ENCODE assay signal across 16 mouse cellular contexts in genomic region chr13:105267464-105267863, GRCm38 (mm10). TPM values are rescaled to one million over a fixed set of nuclear protein-coding genes. Genes with fewer than 3 reads are reported as not detected.
DNase-seq lines count a peak whose midpoint lies in the region; ATAC-seq and TF ChIP-seq lines count a peak whose summit lies in the region.
"Had no signal": no experiment of that assay in that cellular context is flagged by ENCODE, and none has a peak within 500 bp of the region (broad histone marks: within the 10 kb centered on the region; RNA-seq: fewer than 3 reads in every experiment).

No protein-coding gene starts in this region.

- 72% methylated on average over 6 of the region's 6 CpGs for WGBS in forebrain, embryonic 13.5 days
- 84% methylated on average over 6 of the region's 6 CpGs for WGBS in forebrain, embryonic 10.5 days
- WGBS in liver, adult 2 months = 54% methylated on average over 6 of the region's 6 CpGs
- WGBS in liver, postnatal 0 days (ENCODE audit: insufficient replicate concordance) = 60% methylated on average over 6 of the region's 6 CpGs
- 54% methylated on average over 6 of the region's 6 CpGs for WGBS in forebrain, embryonic 16.5 days

- ATAC-seq in forebrain, embryonic 13.5 days = peak; percentile 65
- ATAC-seq in liver, postnatal 0 days = no peak
- peak; percentile 50; the same call in 1 of the 2 replicates for ATAC-seq in forebrain, embryonic 16.5 days

- no peak overlapping the region for H3K9ac ChIP-seq in forebrain, embryonic 13.5 days
- no peak overlapping the region for H3K9ac ChIP-seq in liver, adult 2 months (ENCODE audit: low read depth, low read length)
- no peak overlapping the region for H3K9ac ChIP-seq in liver, postnatal 0 days (replicated peaks)
- no peak overlapping the region for H3K9ac ChIP-seq in forebrain, embryonic 16.5 days (replicated peaks; ENCODE audit: low read depth, low read length)
- H3K9ac ChIP-seq: heart, embryonic 13.5 days; neural tube, embryonic 13.5 days had no signal

- DNase-seq in forebrain, embryonic 10.5 days (ENCODE audit: extremely low spot score, low spot score) = no peak
- DNase-seq in liver, adult 2 months (ENCODE audit: extremely low read depth, low read depth, low spot score) = peak; percentile 18
- DNase-seq in liver, postnatal 0 days = no peak
- DNase-seq in brain, embryonic 14.5 days (ENCODE audit: low read depth) = peak; percentile 31
- no peak for DNase-seq in gastrocnemius, adult 8-10 months (ENCODE audit: low spot score in 2 of 2)
- DNase-seq: gastrocnemius, adult 2 months; thymus, adult 18-20 months had no signal

- TF ChIP-seq EP300 in liver, postnatal 0 days (IDR thresholded peaks at IDR 0.05; ENCODE audit: low read depth) = no peak

- H3K4me3 ChIP-seq in forebrain, embryonic 13.5 days = no peak overlapping the region
- no peak overlapping the region for H3K4me3 ChIP-seq in forebrain, embryonic 10.5 days
- no peak overlapping the region for H3K4me3 ChIP-seq in liver, adult 2 months (ENCODE audit: insufficient read depth, low read depth, low read length)
- no peak overlapping the region for H3K4me3 ChIP-seq in liver, postnatal 0 days (ENCODE audit: low read depth, low read length)
- no peak overlapping the region for H3K4me3 ChIP-seq in forebrain, embryonic 16.5 days (replicated peaks; ENCODE audit: low read length)
- H3K4me3 ChIP-seq: embryonic facial prominence, embryonic 10.5 days; gastrocnemius, adult 2 months; heart, embryonic 13.5 days; limb, embryonic 10.5 days; neural tube, embryonic 13.5 days had no signal

- H3K36me3 ChIP-seq in forebrain, embryonic 13.5 days (ENCODE audit: poor library complexity, severe bottlenecking) = peaks cover 9% of the 10 kb centered on the region
- H3K36me3 ChIP-seq in forebrain, embryonic 10.5 days (replicated peaks) = peaks cover 1% of the 10 kb centered on the region
- no peaks in the 10 kb centered on the region for H3K36me3 ChIP-seq in liver, adult 2 months (ENCODE audit: control insufficient read depth, insufficient read depth, low read length)
- H3K36me3 ChIP-seq in liver, postnatal 0 days (replicated peaks; ENCODE audit: insufficient read depth, low read length) = no peaks in the 10 kb centered on the region
- peaks cover 5% of the 10 kb centered on the region; the same call in 1 of the 2 replicates for H3K36me3 ChIP-seq in forebrain, embryonic 16.5 days (ENCODE audit: control insufficient read depth, insufficient read depth)
- H3K36me3 ChIP-seq: heart, embryonic 13.5 days; limb, embryonic 10.5 days had no signal

- no peak overlapping the region for H3K4me2 ChIP-seq in forebrain, embryonic 13.5 days
- no peak overlapping the region for H3K4me2 ChIP-seq in liver, postnatal 0 days (ENCODE audit: low read depth, low read length)
- H3K4me2 ChIP-seq in forebrain, embryonic 16.5 days (ENCODE audit: low read length) = no peak overlapping the region
- H3K4me2 ChIP-seq: heart, embryonic 13.5 days; liver, embryonic 11.5 days; midbrain, embryonic 11.5 days; neural tube, embryonic 13.5 days had no signal

- no peaks in the 10 kb centered on the region for H3K27me3 ChIP-seq in forebrain, embryonic 13.5 days
- H3K27me3 ChIP-seq in forebrain, embryonic 10.5 days (ENCODE audit: poor library complexity, severe bottlenecking) = no peaks in the 10 kb centered on the region
- no peaks in the 10 kb centered on the region for H3K27me3 ChIP-seq in liver, adult 2 months (ENCODE audit: control insufficient read depth, insufficient read depth, low read length)
- H3K27me3 ChIP-seq in liver, postnatal 0 days (ENCODE audit: insufficient read depth, low read length) = no peaks in the 10 kb centered on the region
- H3K27me3 ChIP-seq in forebrain, embryonic 16.5 days (replicated peaks; ENCODE audit: control insufficient read depth, insufficient read depth, low read length) = no peaks in the 10 kb centered on the region
- H3K27me3 ChIP-seq: heart, embryonic 13.5 days; neural tube, embryonic 13.5 days had no signal

- no peaks in the 10 kb centered on the region for H3K79me2 ChIP-seq in liver, adult 2 months (ENCODE audit: control insufficient read depth, insufficient read depth, low read length)

- peaks cover 3% of the 10 kb centered on the region; the same call in 1 of the 2 replicates for H3K4me1 ChIP-seq in forebrain, embryonic 13.5 days
- no peaks in the 10 kb centered on the region for H3K4me1 ChIP-seq in forebrain, embryonic 10.5 days
- no peaks in the 10 kb centered on the region for H3K4me1 ChIP-seq in liver, adult 2 months (ENCODE audit: control insufficient read depth, insufficient read depth, low read length)
- no peaks in the 10 kb centered on the region for H3K4me1 ChIP-seq in liver, postnatal 0 days (ENCODE audit: insufficient read depth)
- H3K4me1 ChIP-seq in forebrain, embryonic 16.5 days (replicated peaks; ENCODE audit: control insufficient read depth, insufficient read depth, low read length) = no peaks in the 10 kb centered on the region
- H3K4me1 ChIP-seq: embryonic facial prominence, embryonic 10.5 days; limb, embryonic 10.5 days; neural tube, embryonic 13.5 days had no signal

- H3K9me3 ChIP-seq in forebrain, embryonic 13.5 days (replicated peaks) = peaks cover 3% of the 10 kb centered on the region
- H3K9me3 ChIP-seq in forebrain, embryonic 10.5 days = peaks cover 4% of the 10 kb centered on the region
- H3K9me3 ChIP-seq in liver, postnatal 0 days (ENCODE audit: low read length) = no peaks in the 10 kb centered on the region
- peaks cover 3% of the 10 kb centered on the region for H3K9me3 ChIP-seq in forebrain, embryonic 16.5 days (ENCODE audit: control insufficient read depth, low read length)

- TF ChIP-seq POLR2A in liver, adult 2 months (IDR thresholded peaks at IDR 0.05; ENCODE audit: extremely low read depth, insufficient read depth, low read length) = no peak
- TF ChIP-seq POLR2A in brain, embryonic 14.5 days (IDR thresholded peaks at IDR 0.05; ENCODE audit: borderline replicate concordance, extremely low read depth, insufficient read depth, insufficient read length, poor library complexity, severe bottlenecking) = no peak

- H3K27ac ChIP-seq in forebrain, embryonic 13.5 days = no peak overlapping the region
- H3K27ac ChIP-seq in forebrain, embryonic 10.5 days = no peak overlapping the region
- no peak overlapping the region for H3K27ac ChIP-seq in liver, adult 2 months (replicated peaks; ENCODE audit: insufficient read depth, low read depth, low read length)
- no peak overlapping the region for H3K27ac ChIP-seq in liver, postnatal 0 days (ENCODE audit: low read depth)
- H3K27ac ChIP-seq in forebrain, embryonic 16.5 days (ENCODE audit: low read length) = no peak overlapping the region
- H3K27ac ChIP-seq: embryonic facial prominence, embryonic 10.5 days; gastrocnemius, adult 2 months; heart, embryonic 13.5 days; limb, embryonic 10.5 days; neural tube, embryonic 13.5 days had no signal

- TF ChIP-seq CTCF in liver, adult 2 months (IDR thresholded peaks at IDR 0.05; ENCODE audit: low read depth, low read length) = no peak
- no peak for TF ChIP-seq CTCF in liver, postnatal 0 days (IDR thresholded peaks at IDR 0.05; ENCODE audit: low read depth)
- TF ChIP-seq CTCF in brain, embryonic 14.5 days (IDR thresholded peaks at IDR 0.05; ENCODE audit: borderline replicate concordance, extremely low read depth, insufficient read depth, insufficient read length) = no peak

RNA-seq across cellular contexts. Expression of gene Rnf180, which starts 27.2 kb away (rescaled TPM):
- 25.5 and 26.4 TPM in 2 replicates for polyA plus RNA-seq in forebrain, embryonic 13.5 days (2015; fragmentation: Nextera tagmentation; extraction: Ambion mirVana)
- 6.4 and 6.6 TPM in 2 replicates for polyA plus RNA-seq in forebrain, embryonic 10.5 days (2016; fragmentation: Nextera tagmentation; extraction: Ambion mirVana)
- 0.54 and 0.74 TPM in 2 replicates for total RNA-seq in liver, adult 2 months (2014; rRNA removed)
- polyA plus RNA-seq in liver, adult 2 months (2012; rRNA removed) = 0.15 and 0.20 TPM in 2 replicates
- 1.0 and 1.1 TPM in 2 replicates for polyA plus RNA-seq in liver, postnatal 0 days (2015; fragmentation: Nextera tagmentation; extraction: Ambion mirVana)
- polyA plus RNA-seq in brain, embryonic 14.5 days (2012; rRNA removed) = 18.7 and 21.7 TPM in 2 replicates
- polyA plus RNA-seq in forebrain, embryonic 16.5 days (2015; fragmentation: Nextera tagmentation; extraction: Ambion mirVana) = 46.9 and 50.0 TPM in 2 replicates
- total RNA-seq in gastrocnemius, adult 8-10 months (2022) = under 1 TPM in 3 of 4 experiments, not detected in 1; 0.16 to 0.22 (median 0.17) TPM
- polyA plus RNA-seq: C2C12 had no signal

Comparison
In these comparisons a context has a peak if more than half of its experiments do, and no peak if none do; other contexts are left out.
1. DNase-seq: peak in liver, adult 2 months (single experiment) and brain, embryonic 14.5 days (single experiment); none in forebrain, embryonic 10.5 days (single experiment), liver, postnatal 0 days (single experiment) and gastrocnemius, adult 8-10 months (0 of 2).